Mouse (Mus musculus) right cerebral cortex, postnatal 4 days (tissue): Measurements from ENCODE around the gene Zfp78.

Source experiments
- DNase-seq: peaks from one replicate; pipeline ENCODE4 v3.0.0-alpha.2; 2022

The Zfp78 gene

GRCm38 (mm10) chr7:6389449-6389848, 26.4 kb downstream of the Zfp78 start:
- no peak for DNase-seq

GRCm38 (mm10) chr7:6397996-6398975, 35.2 kb downstream of the Zfp78 start, which contains the start of gene Smim17:
TSS of gene Smim17 (plus strand) at chr7:6398715.
- DNase-seq: peak; percentile 61

- DNase-seq: peak; percentile 76
Observed at GRCm38 (mm10) chr7:6410043-6410442, 47.0 kb downstream of the Zfp78 start, which contains the start of gene Gm20715. TSS of gene Gm20715 (plus strand) at chr7:6410277.

GRCm38 (mm10) chr7:6414626-6415441, 51.8 kb downstream of the Zfp78 start:
- DNase-seq: peak; percentile 73

- no peak for DNase-seq
Observed at GRCm38 (mm10) chr7:6415442-6415787, 52.3 kb downstream of the Zfp78 start.

GRCm38 (mm10) chr7:6419894-6420293, 56.8 kb downstream of the Zfp78 start:
- DNase-seq: no peak

GRCm38 (mm10) chr7:6429381-6429780, 66.3 kb downstream of the Zfp78 start:
- no peak for DNase-seq

GRCm38 (mm10) chr7:6430342-6430741, 67.3 kb downstream of the Zfp78 start:
- DNase-seq: peak; percentile 30
